Mouse (Mus musculus): ENCODE measurements around the gene Gm6583. TPM values are rescaled to one million over a fixed set of nuclear protein-coding genes. Genes with fewer than 3 reads are reported as not detected.

The Gm6583 gene
- 0.05 TPM in 1 of 2 replicates, not detected in the other for polyA plus RNA-seq (2012; rRNA removed)

- DNase-seq (ENCODE audit: low read depth): no peak
Observed at GRCm38 (mm10) chr5:112355910-112356309, at the start of gene Gm6583. Gene Gm6583, minus strand, starts transcription at chr5:112356033.

DNA sequence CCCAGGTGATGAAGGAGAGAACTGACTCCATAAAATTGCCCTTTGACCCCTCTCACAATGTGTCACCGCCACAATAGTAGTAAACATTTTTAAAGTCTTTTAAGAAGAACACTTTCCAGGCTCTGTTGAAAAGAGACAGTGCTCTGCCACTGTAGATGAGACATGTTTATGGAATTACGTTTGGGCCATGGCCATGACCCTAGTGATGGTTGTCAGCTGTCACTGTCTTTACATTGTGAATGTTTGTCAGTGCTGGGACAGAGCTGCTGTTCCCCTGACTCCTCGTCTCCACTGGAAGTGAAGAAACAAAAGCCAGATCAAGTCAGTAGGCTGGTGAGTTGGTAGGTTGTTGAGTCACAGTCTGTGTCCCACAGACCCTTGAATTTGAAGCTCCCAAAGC, 46.6 kb upstream of the Gm6583 start:
- DNase-seq (ENCODE audit: low read depth): no peak

- DNase-seq (ENCODE audit: low read depth): no peak
Observed at GRCm38 (mm10) chr5:112399284-112399683, 43.5 kb upstream of the Gm6583 start.

- no peak for DNase-seq (ENCODE audit: low read depth)
Observed at GRCm38 (mm10) chr5:112396066-112396465, 40.2 kb upstream of the Gm6583 start.

DNA sequence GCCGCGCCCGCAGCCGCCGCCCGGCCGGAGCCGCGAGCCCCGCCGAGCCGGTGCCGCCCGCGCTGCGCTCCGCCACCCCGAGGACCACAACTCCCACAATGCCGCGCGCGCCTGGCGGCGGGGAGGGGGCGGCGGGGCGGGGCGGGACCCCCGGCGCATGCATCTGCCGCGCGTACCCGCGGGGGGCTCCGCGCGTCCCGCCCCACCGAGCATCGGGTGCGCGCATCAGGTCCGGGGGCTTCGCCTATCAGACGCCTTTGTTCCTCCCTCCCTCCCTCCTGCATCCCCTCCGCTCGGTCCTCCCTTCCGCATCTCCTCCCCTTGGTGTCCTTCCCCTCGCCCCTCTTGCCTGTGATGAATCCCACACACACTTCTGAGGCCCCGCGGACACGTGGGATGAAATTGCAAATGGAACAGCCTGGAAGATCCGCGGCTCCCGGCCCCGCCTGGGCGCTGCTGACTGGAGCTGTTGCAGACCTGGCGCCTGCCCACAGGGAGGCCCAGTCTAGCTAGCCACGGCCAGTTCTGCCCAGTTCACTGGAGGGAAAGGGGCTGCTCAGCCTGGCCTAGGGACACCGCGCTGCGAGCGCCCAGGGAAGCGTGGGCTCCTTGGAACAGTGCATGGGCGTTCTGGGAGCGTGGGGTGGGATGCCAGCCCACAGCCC, 39.1 kb upstream of the Gm6583 start, which contains the start of gene Asphd2:
Asphd2 (minus strand) TSS at position 88 of the 665 bp plus-strand sequence.
- no peak for DNase-seq (ENCODE audit: low read depth)

DNA sequence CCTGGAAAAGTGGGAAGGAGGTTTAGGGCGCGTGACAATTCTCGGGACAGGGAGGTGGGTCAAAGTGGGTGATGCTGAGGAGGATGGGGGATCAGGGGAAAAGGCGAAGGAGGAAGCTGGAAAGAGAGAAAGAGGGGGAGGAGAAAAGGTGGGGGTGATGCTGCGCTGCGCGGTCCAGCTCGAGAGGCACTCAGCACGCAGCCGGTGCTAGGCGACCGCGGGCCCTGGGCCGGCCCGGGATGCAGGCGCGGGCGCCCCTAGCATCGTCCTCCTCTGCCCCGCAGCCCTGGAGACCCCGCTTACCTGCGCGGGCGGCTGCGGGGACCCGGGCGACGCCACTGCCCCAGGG, 38.6 kb upstream of the Gm6583 start:
- no peak for DNase-seq (ENCODE audit: low read depth)

GRCm38 (mm10) chr5:112393741-112394414, 38.0 kb upstream of the Gm6583 start:
- DNase-seq (ENCODE audit: low read depth): no peak

GRCm38 (mm10) chr5:112391676-112392323, 36.0 kb upstream of the Gm6583 start:
- DNase-seq (ENCODE audit: low read depth): no peak

DNA sequence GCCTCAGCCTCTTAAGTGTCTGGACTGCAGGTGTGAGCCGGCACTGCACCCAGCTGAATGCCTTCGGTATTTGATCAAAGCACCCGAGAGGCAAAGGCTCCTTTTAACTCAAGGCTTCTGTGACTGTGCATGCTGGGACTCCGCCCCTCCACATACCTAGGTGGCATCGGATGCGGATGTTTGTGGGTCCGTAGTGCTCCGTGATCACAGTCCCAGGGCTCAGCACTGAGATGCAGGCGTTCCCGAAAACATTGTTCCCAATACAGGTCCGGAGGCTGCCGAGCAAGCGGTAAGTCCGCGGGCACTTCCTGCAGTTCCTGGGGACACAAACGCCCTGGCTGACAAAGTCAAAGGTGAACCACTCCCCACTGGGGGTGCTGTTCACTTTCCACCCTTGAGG, 35.2 kb upstream of the Gm6583 start:
- DNase-seq (ENCODE audit: low read depth): no peak

- DNase-seq (ENCODE audit: low read depth): no peak
Observed at GRCm38 (mm10) chr5:112389352-112389751, 33.5 kb upstream of the Gm6583 start.

DNA sequence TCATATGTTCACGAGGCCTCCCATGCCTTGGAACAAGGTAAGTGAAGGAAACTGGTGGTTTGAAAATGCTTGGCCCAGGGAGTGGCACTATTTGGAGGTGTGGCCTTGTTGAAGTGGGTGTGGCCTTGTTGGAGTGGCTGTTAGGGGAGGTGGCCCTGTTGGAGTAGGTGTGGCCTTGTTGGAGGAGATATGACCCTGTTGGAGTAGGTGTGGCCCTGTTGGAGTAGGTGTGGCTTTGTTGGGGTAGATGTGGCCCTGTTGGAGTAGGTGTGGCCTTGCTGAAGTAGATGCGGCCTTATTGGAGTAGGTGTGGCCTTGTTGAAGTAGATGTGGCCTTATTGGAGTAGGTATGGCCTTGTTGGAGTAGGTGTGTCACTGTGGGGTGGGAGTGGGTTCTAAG, 30.1 kb upstream of the Gm6583 start:
- DNase-seq (ENCODE audit: low read depth): no peak

GRCm38 (mm10) chr5:112384805-112385472, 29.1 kb upstream of the Gm6583 start:
- no peak for DNase-seq (ENCODE audit: low read depth)

- peak; percentile 72 for DNase-seq (ENCODE audit: low read depth)
Observed at GRCm38 (mm10) chr5:112382641-112383330, 27.0 kb upstream of the Gm6583 start.

DNA sequence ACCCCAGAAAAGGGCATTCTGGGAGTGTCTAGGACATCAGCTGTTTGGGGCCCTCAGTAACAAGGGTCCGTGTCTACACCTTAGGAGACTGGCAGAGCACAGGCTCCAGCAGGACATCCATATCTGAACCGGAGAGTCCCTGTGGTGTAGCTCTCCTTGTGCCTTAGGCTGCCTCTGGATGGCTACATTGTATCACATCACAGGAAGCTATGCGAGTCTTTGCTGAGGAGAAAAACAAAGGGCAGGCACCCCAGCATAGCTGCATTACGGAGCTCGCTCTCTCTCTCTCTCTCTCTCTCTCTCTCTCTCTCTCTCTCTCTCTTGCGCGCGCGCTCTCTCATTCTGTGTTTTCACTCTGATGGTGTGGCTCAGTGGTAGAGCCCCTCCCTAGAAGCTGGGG, 26.2 kb upstream of the Gm6583 start:
- DNase-seq (ENCODE audit: low read depth): no peak

DNA sequence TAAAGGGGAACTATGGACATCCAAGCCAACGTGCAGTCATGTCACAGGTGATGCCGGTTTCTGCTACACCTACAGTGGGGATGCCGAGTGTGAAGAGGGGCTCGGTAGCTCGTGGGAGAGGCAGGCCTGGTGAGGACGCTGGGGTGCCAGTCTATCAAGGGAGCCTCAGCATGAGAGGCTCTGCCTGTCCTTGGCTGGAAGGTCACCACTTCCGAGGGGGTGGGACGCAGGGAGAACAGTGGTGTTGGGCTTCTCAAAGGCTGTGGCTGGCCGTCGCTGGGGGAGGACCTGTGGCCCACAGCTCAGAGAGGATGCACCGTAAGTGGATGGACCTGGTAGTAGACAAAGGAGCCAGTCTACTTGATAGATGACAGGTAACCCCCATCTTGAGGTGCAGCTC, 25.3 kb upstream of the Gm6583 start:
- DNase-seq (ENCODE audit: low read depth): no peak

GRCm38 (mm10) chr5:112378716-112379115, 22.9 kb upstream of the Gm6583 start:
- peak; percentile 73 for DNase-seq (ENCODE audit: low read depth)

GRCm38 (mm10) chr5:112377380-112377779, 21.5 kb upstream of the Gm6583 start:
- no peak for DNase-seq (ENCODE audit: low read depth)

GRCm38 (mm10) chr5:112376111-112376510, 20.3 kb upstream of the Gm6583 start:
- no peak for DNase-seq (ENCODE audit: low read depth)

GRCm38 (mm10) chr5:112371933-112372332, 16.1 kb upstream of the Gm6583 start:
- no peak for DNase-seq (ENCODE audit: low read depth)

DNA sequence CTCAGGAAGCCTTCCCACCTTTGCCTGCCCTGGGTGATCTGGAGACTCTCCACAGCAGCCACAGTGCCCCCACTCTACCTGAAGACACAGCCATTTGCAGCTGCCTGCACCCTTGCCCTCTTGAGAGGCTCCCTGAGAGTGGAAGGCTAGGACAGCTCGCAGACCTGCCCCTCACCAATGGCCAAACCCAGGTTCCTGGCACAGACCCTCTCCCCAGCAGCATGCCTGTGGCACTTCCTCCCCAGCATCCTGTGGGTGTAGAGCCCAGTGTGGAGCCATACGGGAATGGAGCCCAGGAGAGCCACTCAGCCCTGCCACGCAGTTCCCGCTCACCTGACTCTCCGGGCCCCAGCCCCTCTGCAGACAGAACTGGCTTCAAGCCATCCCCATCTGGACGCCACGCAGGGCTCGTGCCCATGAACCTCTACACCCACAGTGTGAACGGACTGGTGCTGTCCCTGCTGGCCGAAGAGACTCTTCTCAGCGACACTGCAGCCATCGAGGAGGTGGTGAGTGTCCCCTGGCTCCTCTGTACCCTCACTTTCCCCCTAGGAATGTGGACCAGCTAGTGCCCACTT, 14.5 kb upstream of the Gm6583 start:
- DNase-seq (ENCODE audit: low read depth): no peak

DNA sequence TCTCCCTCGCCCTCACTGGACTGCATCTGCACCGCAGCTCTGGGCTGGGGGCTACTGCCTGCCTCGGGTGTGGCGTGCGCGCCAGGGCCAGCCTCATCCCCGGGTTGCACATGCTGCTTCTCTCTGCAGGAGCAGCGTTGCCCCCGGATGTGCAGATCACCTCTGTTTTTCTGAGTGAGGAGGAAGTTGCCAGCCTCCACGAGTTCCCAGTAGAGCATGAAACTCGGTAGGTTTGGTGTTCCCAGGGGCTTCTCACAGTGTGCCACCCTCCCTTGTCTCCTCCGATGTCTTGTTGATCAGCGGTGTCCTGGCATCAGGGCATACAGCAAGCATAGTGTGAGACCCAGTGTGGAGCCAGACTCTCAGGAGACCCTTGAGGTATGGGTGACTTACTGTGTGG, 13.5 kb upstream of the Gm6583 start:
- no peak for DNase-seq (ENCODE audit: low read depth)

- no peak for DNase-seq (ENCODE audit: low read depth)
Observed at GRCm38 (mm10) chr5:112368666-112369065, 12.8 kb upstream of the Gm6583 start.

Data from gonadal fat pad, adult 2 months (tissue).